Mouse (Mus musculus) layer of hippocampus, postnatal 36 days (tissue): ENCODE measurements around the gene Olfr222. TPM values are rescaled to one million over a fixed set of nuclear protein-coding genes. Genes with fewer than 3 reads are reported as not detected.
"Not testable (repeated sequence)": the region's sequence is repeated elsewhere in the genome, so short reads cannot be mapped to it uniquely, and the experiment has no call there.

Experiments used
- DNase-seq, 2 experiments: peaks; one replicate each; pipeline ENCODE4 v3.0.0; 2022
- total RNA-seq, 2 experiments: library from RNA; stranded (reverse); gene quantifications; 2 replicates each; pipeline ENCODE4 v1.2.3; 2021

Gene Olfr222
- total RNA-seq: not detected

DNA sequence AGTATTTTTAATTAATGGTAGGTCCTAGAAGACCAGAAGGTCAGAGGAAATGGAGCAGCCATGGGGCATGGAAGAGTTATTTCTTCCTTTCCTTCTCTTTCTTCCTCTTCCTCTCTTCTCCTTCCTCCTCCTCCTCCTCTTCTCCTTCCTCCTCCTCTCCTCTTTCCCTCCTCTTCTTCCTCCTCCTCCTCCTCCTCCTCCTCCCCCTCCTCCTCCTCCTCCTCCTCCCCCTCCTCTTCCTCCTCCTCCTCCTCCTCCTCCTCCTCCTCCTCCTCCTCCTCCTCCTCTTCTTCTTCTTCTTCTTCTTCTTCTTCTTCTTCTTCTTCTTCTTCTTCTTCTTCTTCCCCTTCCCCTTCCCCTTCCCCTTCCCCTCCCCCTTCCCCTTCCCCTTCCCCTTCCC, at the start of gene Olfr222:
TSS of gene Olfr222 (minus strand) at position 101 of the 400 bp plus-strand sequence.
- DNase-seq: not testable (repeated sequence)

- DNase-seq: peak; percentile 41 to 45
Observed at GRCm38 (mm10) chr11:59624017-59624630, 48.1 kb upstream of the Olfr222 start.

DNA sequence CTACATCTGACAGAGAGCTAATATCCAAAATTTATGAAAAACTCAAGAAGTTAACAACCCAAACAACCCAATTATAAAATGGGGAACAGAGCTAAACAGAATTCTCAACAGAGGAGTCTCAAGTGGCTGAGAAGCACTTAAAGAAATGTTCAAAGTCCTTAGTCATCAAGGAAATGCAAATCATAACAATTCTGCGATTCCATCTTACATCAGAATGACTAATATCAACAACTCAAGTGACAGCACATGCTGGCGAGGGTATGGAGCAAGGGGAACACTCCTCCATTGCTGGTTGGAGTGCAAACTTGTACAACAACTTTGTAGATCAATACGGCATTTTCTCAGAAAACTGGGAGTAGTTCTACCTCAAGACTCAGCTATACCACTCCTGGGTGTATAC, 46.2 kb upstream of the Olfr222 start:
- DNase-seq: no peak

DNA sequence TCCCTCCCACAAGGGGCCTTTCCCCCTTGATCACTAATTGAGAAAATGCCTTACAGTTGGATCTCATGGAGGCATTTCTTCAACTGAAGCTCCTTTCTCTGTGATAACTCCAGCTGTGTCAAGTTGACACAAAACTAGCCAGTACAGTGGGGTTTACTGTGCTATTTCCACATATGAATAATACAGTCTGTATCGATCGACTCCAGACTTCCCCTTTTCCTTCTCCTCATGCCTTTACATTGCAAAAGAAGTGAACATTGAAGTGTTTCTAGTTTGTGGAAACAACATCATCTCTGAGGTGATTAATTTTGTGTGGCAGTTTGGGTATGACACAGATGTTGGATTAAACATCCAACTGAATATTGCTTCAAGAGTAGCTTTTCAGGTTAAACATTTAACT, 41.0 kb upstream of the Olfr222 start:
- not testable (repeated sequence) for DNase-seq

DNA sequence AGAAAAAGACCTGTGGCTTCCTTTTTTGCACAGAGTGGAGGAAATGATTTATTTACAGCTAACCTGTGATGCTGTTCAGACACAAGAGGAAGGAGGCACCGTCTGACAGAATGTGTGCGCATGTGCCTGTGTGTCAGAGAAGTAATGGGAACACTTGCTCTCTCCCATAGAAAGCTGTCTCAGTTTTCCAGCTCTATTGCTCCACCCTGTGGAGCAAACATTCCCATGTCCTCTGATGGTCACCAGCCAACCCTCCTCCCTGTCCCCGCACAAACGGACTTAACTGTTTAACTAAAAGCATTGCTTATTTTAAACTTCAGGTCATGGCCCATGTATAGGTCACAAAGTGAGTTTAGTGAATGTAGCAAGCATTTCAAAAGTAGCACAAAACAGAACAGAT, 38.1 kb upstream of the Olfr222 start:
- peak in 1 of 2 experiments; percentile 37 for DNase-seq

DNA sequence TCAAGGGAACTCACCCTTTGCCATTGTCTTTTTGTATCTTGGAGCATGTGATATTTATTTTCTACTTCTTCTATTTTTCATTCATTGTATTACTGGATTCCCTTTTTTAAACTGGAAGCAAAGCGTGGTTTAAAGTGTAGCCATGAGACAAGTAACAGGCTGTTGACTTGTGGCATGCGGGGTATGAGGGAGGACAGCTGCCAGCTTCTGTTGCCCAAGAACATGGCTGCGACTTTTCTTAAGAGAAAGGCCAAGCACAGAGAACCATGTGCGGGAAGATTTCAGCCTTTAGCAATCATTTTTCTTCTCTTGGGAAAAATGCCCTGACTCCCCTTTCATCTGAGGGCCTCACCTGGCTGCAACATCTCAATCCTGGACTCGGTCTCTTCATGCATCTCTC, 35.6 kb upstream of the Olfr222 start:
- no peak for DNase-seq

DNA sequence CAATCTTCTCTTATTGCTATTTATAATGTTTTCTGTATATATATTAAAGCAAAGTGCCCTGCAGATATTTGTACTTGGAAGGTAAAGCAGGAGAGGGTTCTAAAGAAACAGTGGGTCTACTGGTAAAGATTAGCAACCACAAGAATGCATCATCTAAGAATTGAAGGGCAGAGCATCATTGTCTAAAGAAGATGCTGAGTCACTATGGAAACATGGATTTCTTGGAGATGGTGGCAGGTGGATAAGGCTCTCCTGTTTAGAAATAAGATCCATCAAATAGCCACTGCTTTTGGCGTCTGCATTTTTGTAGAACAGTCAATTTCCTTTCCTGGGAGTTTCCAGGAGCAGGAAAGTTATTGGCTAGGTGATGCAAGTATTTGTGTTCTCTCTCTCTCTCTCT, 26.3 kb upstream of the Olfr222 start:
- no peak for DNase-seq

- DNase-seq: no peak
Observed at GRCm38 (mm10) chr11:59600872-59601271, 24.8 kb upstream of the Olfr222 start.

GRCm38 (mm10) chr11:59599211-59599610, 23.2 kb upstream of the Olfr222 start:
- no peak for DNase-seq

- no peak for DNase-seq
Observed at GRCm38 (mm10) chr11:59596950-59597349, 20.9 kb upstream of the Olfr222 start.

GRCm38 (mm10) chr11:59596091-59596490, 20.1 kb upstream of the Olfr222 start:
- no peak for DNase-seq

DNA sequence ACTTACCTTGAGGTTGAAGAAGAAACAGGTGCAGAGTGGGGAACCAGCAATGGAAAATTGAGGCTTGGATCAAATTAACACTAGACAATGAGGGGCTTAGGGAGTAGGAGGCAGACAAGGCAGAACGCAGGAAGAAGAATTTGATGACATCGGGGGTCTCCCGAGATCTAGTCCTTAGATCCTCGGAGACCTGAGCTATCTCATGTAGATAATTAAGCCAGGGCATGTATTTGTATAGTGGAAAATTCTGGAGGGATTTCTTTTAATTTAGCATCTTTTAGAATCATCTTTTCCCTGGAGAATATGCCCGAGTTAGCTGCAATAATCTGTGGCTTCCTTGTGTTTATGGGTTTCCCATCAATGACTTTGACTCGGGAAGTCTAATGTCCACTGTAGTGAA, 17.2 kb upstream of the Olfr222 start, which contains the start of gene Olfr223:
TSS of gene Olfr223 (minus strand) at position 101 of the 400 bp plus-strand sequence.
- no peak for DNase-seq

- DNase-seq: no peak
Observed at GRCm38 (mm10) chr11:59589496-59589895, 13.5 kb upstream of the Olfr222 start.

DNA sequence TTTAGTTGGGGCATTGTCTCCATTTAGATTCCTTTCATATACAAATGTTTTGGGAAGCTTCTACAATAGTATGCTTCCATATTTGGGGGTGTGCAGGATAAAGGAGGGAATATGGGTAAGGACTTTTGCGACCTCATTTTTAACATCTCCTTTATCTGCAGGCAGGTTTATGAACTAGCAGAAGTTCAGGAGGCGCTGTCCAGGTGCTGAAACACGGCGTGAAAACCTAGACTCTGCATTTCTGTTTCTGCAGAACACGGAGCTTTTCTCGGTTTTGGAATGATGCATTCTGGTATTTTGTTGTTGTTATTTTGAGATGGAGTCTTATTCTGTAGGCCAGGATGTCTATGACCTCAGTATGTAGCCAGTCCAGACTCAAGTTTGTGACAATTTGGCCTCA, 8.5 kb upstream of the Olfr222 start:
- no peak for DNase-seq

GRCm38 (mm10) chr11:59575726-59576125, 309 bp downstream of the Olfr222 start:
- DNase-seq: no peak

- DNase-seq: no peak
Observed at GRCm38 (mm10) chr11:59569306-59569705, 6.7 kb downstream of the Olfr222 start.

- DNase-seq: no peak
Observed at GRCm38 (mm10) chr11:59562837-59563236, 13.2 kb downstream of the Olfr222 start.

DNA sequence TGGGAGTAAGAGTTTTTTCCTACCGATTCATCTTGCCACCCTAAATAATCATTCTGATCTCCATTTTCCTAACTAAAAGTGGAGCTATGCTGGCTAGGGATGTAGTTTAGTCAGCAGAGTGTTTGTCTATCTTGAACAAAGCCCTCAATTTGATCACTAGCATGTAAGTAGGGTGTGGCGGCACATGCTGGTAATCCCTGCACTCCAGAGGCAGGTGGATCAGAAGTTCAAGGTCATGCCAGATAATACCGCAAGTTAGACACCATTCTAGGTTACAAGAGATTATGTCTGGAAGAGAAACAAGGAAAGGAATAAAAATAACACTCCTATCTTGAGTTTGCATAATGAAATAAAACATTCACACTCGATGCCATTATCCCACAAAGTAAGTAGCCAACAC, 13.7 kb downstream of the Olfr222 start:
- DNase-seq: no peak

DNA sequence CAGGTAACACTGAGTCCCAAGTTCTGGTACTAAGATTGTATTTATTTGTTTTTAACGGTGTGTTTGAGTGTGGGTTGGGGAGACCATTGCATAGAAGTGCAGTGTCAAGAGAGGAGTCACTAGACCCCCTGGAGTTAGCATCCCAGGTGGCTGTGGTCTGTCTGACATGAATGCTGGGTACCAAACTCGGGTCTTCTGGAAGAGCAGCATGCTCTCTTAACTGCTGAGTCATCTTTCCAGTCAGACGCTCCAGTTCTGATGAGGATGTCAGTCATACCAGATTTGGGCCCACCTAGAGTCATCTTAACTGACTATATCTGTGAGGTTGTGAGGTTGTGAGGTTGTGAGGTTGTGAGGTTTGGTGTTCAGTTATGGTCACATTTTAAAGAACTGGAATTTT, 15.1 kb downstream of the Olfr222 start:
- DNase-seq: no peak

GRCm38 (mm10) chr11:59554535-59554934, 21.5 kb downstream of the Olfr222 start:
- no peak for DNase-seq

DNA sequence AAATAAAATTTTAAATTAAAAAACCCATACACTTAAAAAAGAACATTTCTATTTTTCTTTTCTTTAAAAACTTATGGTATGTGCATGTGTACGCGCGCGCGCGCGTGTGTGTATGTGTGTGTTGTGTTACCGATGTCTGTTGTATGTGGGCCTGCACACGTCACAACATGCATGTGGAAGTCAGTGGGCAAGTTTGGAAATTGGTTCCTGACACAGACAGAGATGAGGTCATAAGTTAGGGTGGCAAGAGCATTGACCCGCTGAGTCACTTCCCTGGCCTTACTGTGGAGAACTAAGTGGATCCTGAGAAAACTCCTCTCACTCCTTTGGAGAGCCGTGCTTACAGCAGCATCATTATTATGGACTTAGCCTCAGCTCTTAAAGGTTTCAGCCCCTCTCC, 21.9 kb downstream of the Olfr222 start:
- DNase-seq: no peak

GRCm38 (mm10) chr11:59544005-59544404, 32.0 kb downstream of the Olfr222 start:
- no peak for DNase-seq

DNA sequence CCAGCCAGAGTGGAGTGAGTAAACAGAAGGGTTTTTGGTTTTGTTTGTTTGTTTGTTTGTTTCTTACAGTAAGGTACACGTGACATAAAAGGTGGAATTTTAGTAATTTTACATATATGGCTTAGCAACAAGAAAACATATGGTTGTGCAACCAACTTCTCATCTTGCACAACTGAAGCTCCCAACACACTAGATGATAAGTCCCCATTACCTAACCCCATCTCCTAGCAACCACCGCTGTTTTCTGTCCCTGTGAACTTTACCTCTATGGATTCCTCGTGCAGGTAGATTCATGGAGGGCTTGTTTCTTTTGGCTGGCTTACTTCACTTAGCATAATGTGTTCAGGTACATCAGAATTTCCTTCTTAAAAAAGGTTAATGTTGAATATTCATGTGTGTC, 32.7 kb downstream of the Olfr222 start:
- DNase-seq: no peak

- DNase-seq: no peak
Observed at GRCm38 (mm10) chr11:59542442-59542841, 33.6 kb downstream of the Olfr222 start.

GRCm38 (mm10) chr11:59541324-59541723, 34.7 kb downstream of the Olfr222 start, which contains the start of gene Nlrp3:
Nlrp3 (plus strand) TSS chr11:59541568.
- no peak for DNase-seq
